Mouse (Mus musculus) forelimb bud, embryonic 11.5 days (tissue): Measurements from ENCODE around the gene Foxo4.

ENCODE experiments used
- DNase-seq: peaks from one replicate; pipeline ENCODE4 v3.0.0-alpha.2; 2012; ENCODE audit warnings: low read depth, low spot score

Gene Foxo4

GRCm38 (mm10) chrX:101290111-101290510, 35.8 kb downstream of the Foxo4 start:
- DNase-seq = no peak

DNA sequence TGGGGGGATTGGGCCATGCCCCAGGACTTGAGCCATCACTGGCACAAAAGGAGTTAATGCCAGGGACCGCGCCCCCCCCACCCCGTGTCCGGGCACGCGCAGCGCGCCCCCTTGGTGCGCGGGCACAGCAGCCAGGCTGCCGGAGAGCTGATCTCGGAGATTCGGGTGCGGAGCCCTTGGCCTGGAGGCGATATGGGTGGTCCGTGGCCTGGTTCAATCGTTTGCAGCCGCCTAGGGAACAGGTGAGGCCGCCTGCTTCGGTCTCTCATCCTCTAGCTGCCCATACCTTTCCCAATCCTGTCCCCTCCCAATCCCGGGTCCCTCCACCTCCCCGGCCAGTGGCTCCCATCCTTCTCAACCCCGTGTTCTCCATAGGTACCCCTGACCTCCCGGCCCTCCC, 44.7 kb downstream of the Foxo4 start, which contains the start of gene Nlgn3:
Gene Nlgn3 (plus strand): TSS at position 114 of the 400 bp plus-strand sequence.
- peak; percentile 38 for DNase-seq

DNA sequence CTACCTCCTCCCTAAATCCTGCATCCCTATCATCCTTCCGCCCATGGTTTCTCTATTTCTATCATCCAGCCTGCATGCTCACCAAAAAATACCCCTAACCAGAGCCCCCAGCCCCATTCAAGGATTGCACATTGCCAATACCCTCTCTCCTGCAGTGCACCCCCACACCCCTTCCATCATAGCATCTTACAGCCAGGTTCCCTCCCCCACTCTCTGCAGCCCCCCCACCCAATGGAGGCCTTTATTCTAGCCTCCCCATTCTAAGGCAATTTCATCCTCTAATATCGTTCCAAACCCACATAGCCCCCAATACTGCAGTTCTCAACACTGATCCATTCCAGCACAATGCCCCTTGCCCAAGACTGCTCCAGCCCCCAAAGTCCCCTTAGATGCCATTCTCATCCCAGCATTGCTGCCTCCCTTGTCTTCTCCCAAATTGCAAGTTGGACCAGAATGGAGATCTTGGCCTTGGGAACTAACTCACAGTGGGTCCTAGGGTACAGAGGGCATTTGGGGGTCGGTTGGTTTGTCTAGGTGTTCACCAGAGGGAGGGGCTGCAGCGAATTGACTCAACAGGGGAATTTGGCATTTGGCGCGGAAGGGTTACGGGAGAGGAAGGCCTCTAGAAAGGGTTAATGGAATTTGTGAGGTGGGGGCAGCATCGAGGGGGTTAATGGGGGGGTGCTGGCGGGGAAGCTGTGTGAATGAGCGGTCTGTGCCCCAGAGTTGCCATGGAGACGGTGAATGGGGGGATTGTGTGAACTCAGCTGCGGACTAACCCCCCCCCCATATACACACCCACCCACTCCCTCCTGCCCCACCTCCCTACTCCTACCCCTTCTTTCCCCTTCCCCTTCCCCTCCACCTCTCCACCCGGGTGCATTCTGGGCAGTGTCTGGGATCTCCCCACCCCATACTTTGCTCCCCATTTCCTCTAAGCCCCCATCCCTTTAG, 45.4 kb downstream of the Foxo4 start:
- DNase-seq = peak; percentile 51

DNA sequence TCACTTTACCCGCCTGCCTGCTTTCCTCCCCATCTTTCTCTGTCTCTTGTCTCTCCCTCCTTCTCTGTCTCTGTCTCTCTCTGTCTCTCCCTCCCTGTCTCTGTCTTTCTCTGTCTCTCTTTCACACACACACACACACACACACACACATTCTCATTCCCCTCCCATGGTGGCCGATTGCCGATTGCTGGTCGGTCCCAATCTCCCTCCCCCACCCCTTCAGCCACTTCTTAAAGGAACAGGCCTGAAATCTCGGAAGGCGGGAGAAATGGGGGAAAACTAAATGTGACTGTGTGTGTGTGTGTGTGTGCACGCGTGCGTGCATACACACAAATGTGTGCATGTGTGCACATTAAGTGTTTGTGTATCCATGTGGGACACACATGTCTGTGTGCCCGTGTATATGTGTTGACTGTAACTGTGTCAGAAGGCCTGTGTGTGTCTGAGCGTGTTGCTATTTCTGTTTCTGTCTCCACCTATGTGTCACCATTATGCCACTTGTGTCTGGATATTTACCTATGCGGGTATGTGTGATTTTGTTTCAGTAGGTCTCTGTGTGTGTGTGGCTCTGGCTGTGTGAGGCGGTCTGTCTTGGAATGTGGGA, 46.2 kb downstream of the Foxo4 start:
- peak; percentile 33 for DNase-seq

DNA sequence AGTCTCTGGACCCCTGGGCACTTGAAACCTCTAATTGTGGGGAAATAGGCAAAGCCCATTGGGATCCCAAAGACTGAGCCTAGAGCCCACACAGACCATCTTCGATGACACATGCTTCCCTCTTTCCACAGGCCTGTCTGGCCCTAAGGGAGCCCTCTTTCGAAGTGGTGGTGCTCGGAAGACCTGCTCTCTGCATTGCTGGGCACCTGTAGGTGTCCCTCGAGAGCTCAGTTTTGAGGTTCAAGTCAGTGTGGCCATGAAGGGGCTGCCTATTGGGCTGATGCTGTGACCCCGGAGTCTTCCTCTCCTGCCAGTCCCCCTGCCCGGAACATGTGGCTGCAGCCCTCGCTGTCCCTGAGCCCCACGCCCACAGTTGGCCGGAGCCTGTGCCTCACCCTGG, 47.3 kb downstream of the Foxo4 start:
- no peak for DNase-seq

DNA sequence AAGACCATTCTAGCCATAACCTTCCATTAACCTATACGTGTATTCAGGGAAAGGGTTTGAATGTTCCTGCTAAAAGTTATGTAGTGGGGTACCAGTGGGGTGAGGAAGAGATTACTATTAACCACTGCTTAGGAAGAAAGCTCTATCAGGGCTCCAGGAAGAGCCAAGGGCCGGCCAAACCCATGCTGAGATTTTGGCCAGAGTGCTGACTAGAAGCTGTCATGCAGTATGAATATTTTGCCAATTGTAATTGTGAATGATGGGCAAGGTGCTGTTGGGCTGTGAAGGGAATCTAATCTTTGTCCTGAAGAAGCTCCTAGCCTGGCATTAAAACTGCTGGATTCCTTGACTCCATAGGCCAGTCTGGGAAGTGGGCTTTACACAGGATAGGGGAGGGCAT, 50.3 kb downstream of the Foxo4 start:
- no peak for DNase-seq

GRCm38 (mm10) chrX:101309299-101309698, 55.0 kb downstream of the Foxo4 start:
- DNase-seq = no peak
